Mouse (Mus musculus) adrenal gland, postnatal 36 days (tissue): ENCODE data around the gene Dnmbp. TPM values are rescaled to one million over a fixed set of nuclear protein-coding genes. Genes with fewer than 3 reads are reported as not detected.

Experiments used
- DNase-seq, 2 experiments: peaks; one replicate each; pipeline ENCODE4 v3.0.0; 2021; ENCODE audit warnings: mixed read lengths in 1 of 2
- total RNA-seq, 2 experiments: library from RNA; stranded (reverse); gene quantifications; 2 replicates each; pipeline ENCODE4 v1.2.3; 2021

Dnmbp gene
- total RNA-seq, 2 experiments from 2014 or later = 12.6 to 13.3 TPM

GRCm38 (mm10) chr19:43912775-43913486, 27.1 kb downstream of the Dnmbp start:
- DNase-seq = no peak

GRCm38 (mm10) chr19:43906492-43906891, 33.5 kb downstream of the Dnmbp start:
- no peak for DNase-seq

GRCm38 (mm10) chr19:43905985-43906384, 34.0 kb downstream of the Dnmbp start:
- DNase-seq = peak; percentile 45 to 70

- DNase-seq = no peak
These were observed 34.9 kb downstream of the Dnmbp start for GRCm38 (mm10) chr19:43905136-43905535.

- DNase-seq = no peak
These were observed 35.7 kb downstream of the Dnmbp start for GRCm38 (mm10) chr19:43904327-43904726.

- DNase-seq = no peak
These were observed 37.1 kb downstream of the Dnmbp start for GRCm38 (mm10) chr19:43902887-43903286.

- DNase-seq = no peak
These were observed 39.3 kb downstream of the Dnmbp start for GRCm38 (mm10) chr19:43900690-43901089.

GRCm38 (mm10) chr19:43898547-43898946, 41.4 kb downstream of the Dnmbp start:
- no peak for DNase-seq

- peak; percentile 56 to 73 for DNase-seq
These were observed 43.5 kb downstream of the Dnmbp start for GRCm38 (mm10) chr19:43896441-43896840.

GRCm38 (mm10) chr19:43895951-43896350, 44.0 kb downstream of the Dnmbp start:
- no peak for DNase-seq

GRCm38 (mm10) chr19:43894821-43895220, 45.2 kb downstream of the Dnmbp start:
- DNase-seq = no peak

- DNase-seq = no peak
These were observed 45.9 kb downstream of the Dnmbp start for GRCm38 (mm10) chr19:43894070-43894469.

- no peak for DNase-seq
These were observed 49.5 kb downstream of the Dnmbp start for GRCm38 (mm10) chr19:43890487-43890886.

GRCm38 (mm10) chr19:43887725-43888124, 52.3 kb downstream of the Dnmbp start:
- no peak for DNase-seq

GRCm38 (mm10) chr19:43887242-43887641, 52.7 kb downstream of the Dnmbp start:
- no peak for DNase-seq

- no peak for DNase-seq
These were observed 53.5 kb downstream of the Dnmbp start for GRCm38 (mm10) chr19:43886371-43887099.

- DNase-seq = no peak
These were observed 55.1 kb downstream of the Dnmbp start for GRCm38 (mm10) chr19:43884668-43885498.

- DNase-seq = no peak
These were observed 57.0 kb downstream of the Dnmbp start for GRCm38 (mm10) chr19:43882895-43883573.

GRCm38 (mm10) chr19:43881615-43882014, 58.4 kb downstream of the Dnmbp start:
- no peak for DNase-seq

- DNase-seq = no peak
These were observed 59.6 kb downstream of the Dnmbp start for GRCm38 (mm10) chr19:43880420-43880819.

GRCm38 (mm10) chr19:43879401-43880212, 60.4 kb downstream of the Dnmbp start:
- peak; percentile 76 to 84 for DNase-seq
